Mouse (Mus musculus) hindbrain, embryonic 15.5 days (tissue): ENCODE measurements around the gene Fads3. TPM values are rescaled to one million over a fixed set of nuclear protein-coding genes. Genes with fewer than 3 reads are reported as not detected.

Experiments
- ATAC-seq: fragments of 200-750 bp; cut with Nextera tagmentation; 2 replicates; pipeline ENCODE4 v1.8.0; 2017; ENCODE audit warnings: low read depth, moderate number of reproducible peaks, moderate TSS enrichment; ENCODE audit not compliant: low FRiP score
- H3K27ac ChIP-seq: fragments of 300-500 bp; sonication (generic); replicated peaks from 2 replicates; pipeline ENCODE4 v1.5.1; 2015; ENCODE audit warnings: mild to moderate bottlenecking, inconsistent platforms
- H3K27me3 ChIP-seq: fragments of 300-500 bp; sonication (generic); 2 replicates; pipeline ENCODE4 v1.6.1; 2015; ENCODE audit warnings: control low read depth, inconsistent platforms
- H3K36me3 ChIP-seq: fragments of 300-500 bp; sonication (generic); 2 replicates; pipeline ENCODE4 v1.6.1; 2015; ENCODE audit warnings: control low read depth, inconsistent platforms
- H3K4me1 ChIP-seq: fragments of 300-500 bp; sonication (generic); replicated peaks from 2 replicates; pipeline ENCODE4 v1.6.1; 2015; ENCODE audit warnings: control low read depth, inconsistent platforms
- H3K4me2 ChIP-seq: fragments of 300-500 bp; sonication (generic); 2 replicates; pipeline ENCODE4 v1.6.1; 2015; ENCODE audit warnings: moderate library complexity, mild to moderate bottlenecking, inconsistent platforms
- H3K4me3 ChIP-seq: fragments of 300-500 bp; sonication (generic); 2 replicates; pipeline ENCODE4 v1.5.1; 2015; ENCODE audit warnings: mild to moderate bottlenecking, inconsistent platforms
- H3K9ac ChIP-seq: fragments of 300-500 bp; sonication (generic); 2 replicates; pipeline ENCODE4 v1.6.1; 2015; ENCODE audit warnings: inconsistent platforms
- H3K9me3 ChIP-seq: fragments of 300-500 bp; sonication (generic); 2 replicates; pipeline ENCODE4 v1.6.1; 2016; ENCODE audit warnings: control low read depth, inconsistent platforms
- WGBS: fragments of 180-500 bp; shearing (Covaris S2); methylation state at CpG from one replicate; pipeline ENCODE4 v1.1.7; 2015; 5-methylcytosine and 5-hydroxymethylcytosine counted together
- polyA plus RNA-seq: library from polyadenylated mRNA; unstranded; fragments of >200 nt; fragmentation: Nextera tagmentation; extraction: Ambion mirVana; gene quantifications from 2 replicates; pipeline ENCODE4 v1.2.1, GENCODE M21; 2015

The Fads3 gene
- polyA plus RNA-seq, result 31.4 and 32.8 TPM in 2 replicates

DNA sequence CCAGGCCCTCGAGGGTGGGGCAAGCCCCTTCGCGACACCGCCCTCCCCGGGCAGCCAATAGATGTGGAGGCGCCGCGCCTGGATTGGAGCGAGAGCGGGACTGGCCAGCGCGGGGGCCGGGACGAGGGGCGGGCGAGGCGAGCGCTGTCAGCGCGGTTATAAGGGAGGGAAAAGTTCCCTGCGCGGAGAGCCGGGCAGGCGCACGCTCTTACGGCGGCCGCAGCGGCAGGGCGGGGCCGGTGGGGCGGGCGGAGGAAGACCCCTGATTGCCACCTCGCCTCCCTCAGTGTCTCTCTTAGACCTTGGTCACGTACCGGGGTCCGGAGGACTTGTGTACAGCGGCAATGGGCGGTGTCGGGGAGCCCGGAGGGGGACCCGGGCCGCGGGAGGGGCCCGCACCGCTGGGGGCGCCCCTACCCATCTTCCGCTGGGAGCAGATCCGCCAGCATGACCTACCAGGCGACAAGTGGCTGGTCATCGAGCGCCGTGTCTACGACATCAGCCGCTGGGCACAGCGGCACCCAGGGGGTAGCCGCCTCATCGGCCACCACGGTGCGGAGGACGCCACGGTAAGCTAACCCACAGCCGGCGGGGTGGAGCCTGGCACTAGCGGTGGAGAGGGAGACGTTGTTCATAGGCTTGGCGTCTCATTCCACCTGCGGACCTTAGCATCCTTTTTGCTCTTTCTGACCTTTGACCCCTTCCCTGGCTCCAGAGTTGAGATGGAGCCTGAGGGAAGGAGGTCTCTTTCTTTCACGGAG lies at the start of gene Fads3:
Gene Fads3, plus strand, starts transcription at position 182 of the 761 bp plus-strand sequence.
- Histone ChIP-seq H3K4me1 (peaks cover 36% of the 10 kb centered on the region), H3K4me2 (peak within 1 kb of the TSS; percentile 81), H3K4me3 (peak within 1 kb of the TSS; percentile 66), H3K9me3 (no peaks in the 10 kb centered on the region), H3K27me3 (no peaks in the 10 kb centered on the region), H3K9ac (peak within 1 kb of the TSS; percentile 71), H3K27ac (peak within 1 kb of the TSS; percentile 64), H3K36me3 (no peaks in the 10 kb centered on the region)
- WGBS, result under 1% methylated on average over 47 of the region's 69 CpGs
- peak; percentile 91 for ATAC-seq

GRCm38 (mm10) chr19:9992011-9992958 lies 49.1 kb upstream of the Fads3 start:
- ATAC-seq, result peak; percentile 72
- H3K36me3 ChIP-seq, result no peaks in the 10 kb centered on the region
- peak overlapping the region; percentile 31 for H3K4me3 ChIP-seq
- WGBS, result 50% methylated on average over 26 of the region's 26 CpGs
- peaks cover 8% of the 10 kb centered on the region for H3K4me1 ChIP-seq
- H3K27me3 ChIP-seq, result no peaks in the 10 kb centered on the region
- H3K9me3 ChIP-seq, result no peaks in the 10 kb centered on the region
- peak overlapping the region; percentile 26; the same call in 1 of the 2 replicates for H3K27ac ChIP-seq
- H3K4me2 ChIP-seq, result peak overlapping the region; percentile 57
- H3K9ac ChIP-seq, result 0 out of 2 replicates have a peak overlapping the region, but pooled peaks have one; percentile 24

GRCm38 (mm10) chr19:9993036-9993656 lies 48.2 kb upstream of the Fads3 start:
- ATAC-seq, result peak; percentile 90
- Histone ChIP-seq H3K27ac (peak overlapping the region; percentile 26; the same call in 1 of the 2 replicates), H3K4me2 (peak overlapping the region; percentile 57), H3K4me1 (peaks cover 8% of the 10 kb centered on the region), H3K4me3 (peak overlapping the region; percentile 31), H3K9me3 (no peaks in the 10 kb centered on the region), H3K9ac (peak overlapping the region; percentile 24; the same call in 1 of the 2 replicates), H3K36me3 (no peaks in the 10 kb centered on the region), H3K27me3 (no peaks in the 10 kb centered on the region)
- 8% methylated on average over 17 of the region's 17 CpGs for WGBS

DNA sequence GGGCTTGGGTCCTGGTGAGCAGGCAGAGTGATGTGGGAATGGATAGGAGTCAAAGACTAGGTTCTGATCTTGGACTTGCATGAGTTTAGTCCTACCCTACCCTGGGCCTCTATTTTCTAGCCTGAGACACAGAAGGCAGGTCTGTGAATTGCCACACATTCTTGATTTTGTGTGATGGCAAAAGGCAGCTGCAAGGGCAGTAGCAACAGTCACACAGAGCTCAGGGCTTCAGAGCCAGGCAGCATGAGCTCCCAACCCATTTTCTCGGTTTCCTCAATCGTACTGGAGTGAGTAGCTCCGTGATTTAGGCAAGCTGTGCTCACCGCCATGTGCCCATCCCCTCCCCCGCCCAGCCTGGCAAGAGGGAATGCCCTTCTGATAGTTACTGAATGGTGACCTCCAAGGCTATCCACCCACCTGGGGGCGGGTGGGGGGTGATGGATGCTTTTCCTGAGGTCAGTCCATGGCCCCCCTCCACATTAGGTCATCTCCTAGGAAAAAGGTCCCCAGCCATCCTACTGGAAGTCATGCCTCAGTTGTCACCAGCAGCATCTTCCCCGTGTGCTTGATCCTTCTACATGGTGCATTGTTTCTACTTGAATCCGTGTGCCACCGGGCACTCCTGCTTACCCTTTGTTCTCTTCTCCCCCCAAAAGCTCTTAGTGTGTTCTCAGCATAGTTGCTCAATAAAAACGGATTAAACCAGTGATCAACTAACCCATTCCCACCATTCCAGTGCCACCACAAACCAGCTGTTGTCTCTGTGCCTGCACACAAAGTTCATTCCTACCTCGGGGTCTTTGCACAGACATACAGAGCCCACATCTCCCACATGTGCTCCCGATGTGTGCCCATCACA lies 43.9 kb upstream of the Fads3 start:
- H3K4me2 ChIP-seq, result no peak overlapping the region
- peaks cover 8% of the 10 kb centered on the region for H3K4me1 ChIP-seq
- no peak for ATAC-seq
- no peaks in the 10 kb centered on the region for H3K36me3 ChIP-seq
- WGBS, result 75% methylated on average over 12 of the region's 12 CpGs
- no peak overlapping the region for H3K4me3 ChIP-seq
- H3K9ac ChIP-seq, result no peak overlapping the region
- H3K27ac ChIP-seq, result no peak overlapping the region
- H3K27me3 ChIP-seq, result no peaks in the 10 kb centered on the region
- H3K9me3 ChIP-seq, result no peaks in the 10 kb centered on the region

DNA sequence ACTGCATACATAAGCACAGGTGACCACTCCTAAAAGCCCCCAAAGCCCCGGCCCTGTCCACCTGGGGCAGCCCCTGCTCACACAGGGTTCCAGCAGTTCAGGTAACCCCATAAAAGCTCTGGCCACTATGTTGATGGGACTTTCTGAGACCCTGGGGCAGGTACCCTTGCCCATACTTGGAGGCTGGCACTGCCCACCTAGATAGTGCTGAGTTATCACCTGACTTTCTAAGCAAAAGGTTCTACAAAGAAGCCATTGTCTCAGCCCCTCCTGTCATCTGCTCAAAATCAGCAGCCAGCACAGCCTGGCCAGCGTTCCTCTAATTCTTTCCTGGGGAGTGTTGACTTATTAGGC lies 43.3 kb upstream of the Fads3 start:
- Histone ChIP-seq H3K9me3 (no peaks in the 10 kb centered on the region), H3K4me3 (no peak overlapping the region), H3K4me1 (peaks cover 2% of the 10 kb centered on the region), H3K9ac (no peak overlapping the region), H3K36me3 (no peaks in the 10 kb centered on the region), H3K27me3 (no peaks in the 10 kb centered on the region), H3K4me2 (no peak overlapping the region), H3K27ac (no peak overlapping the region)
- no peak for ATAC-seq
- WGBS, result 83% methylated on average over 2 of the region's 2 CpGs

DNA sequence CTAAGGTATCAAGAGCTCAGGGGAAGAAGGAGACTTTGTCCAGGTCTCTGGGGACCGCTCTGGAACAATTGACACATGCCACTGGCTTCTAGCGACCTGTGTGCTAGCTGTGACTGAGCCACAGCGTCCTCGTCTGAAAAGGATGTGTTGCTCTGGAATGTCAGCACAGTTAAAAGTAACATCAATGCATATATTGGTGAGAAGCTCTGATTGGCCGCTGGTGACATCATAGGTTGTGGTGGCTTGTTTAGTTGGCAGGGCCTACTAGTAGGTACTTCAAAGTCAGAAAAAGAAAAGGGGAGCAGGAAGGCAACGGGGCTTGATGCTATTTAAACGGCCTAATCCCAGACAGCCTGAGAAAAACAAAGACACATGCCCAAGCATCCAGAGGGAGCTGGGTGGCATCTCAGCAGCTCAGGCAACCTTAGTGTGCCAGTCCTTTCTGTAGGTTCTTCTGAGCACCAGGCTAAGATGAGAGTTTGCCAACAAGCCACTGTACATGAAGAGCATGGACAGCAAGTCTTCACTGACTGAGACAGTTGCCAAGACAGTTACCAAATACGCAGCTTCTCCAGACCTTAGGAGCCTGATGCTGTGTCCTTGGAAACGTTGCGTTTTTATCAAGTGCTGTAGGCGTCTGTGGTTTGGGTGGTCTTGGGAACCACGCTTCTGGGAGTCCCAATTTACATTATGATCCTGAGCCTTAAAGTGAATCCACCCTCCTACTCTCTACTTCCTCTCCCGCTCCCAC lies 42.5 kb upstream of the Fads3 start:
- H3K36me3 ChIP-seq, result no peaks in the 10 kb centered on the region
- 71% methylated on average over 13 of the region's 13 CpGs for WGBS

DNA sequence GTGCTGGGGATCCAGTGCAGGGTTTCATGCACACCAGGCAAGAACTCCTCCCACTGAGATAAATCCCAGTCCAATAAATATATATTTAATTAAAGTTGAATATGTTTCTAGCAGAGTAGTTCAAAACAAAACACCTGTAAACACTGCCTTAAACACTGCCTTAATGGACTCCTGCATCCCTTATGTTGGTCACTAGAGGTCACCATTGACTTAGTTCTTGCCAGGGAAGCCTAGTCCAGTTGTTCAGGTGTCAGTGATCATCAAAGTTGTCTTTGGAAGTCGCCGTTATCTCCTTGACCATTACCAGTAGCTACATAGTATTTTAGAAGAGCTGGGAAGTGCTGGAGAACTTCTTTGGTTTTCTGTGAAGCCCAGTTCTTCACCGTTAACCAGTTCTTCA lies 41.0 kb upstream of the Fads3 start:
- no peak overlapping the region for H3K4me3 ChIP-seq
- H3K9ac ChIP-seq, result no peak overlapping the region
- H3K27me3 ChIP-seq, result no peaks in the 10 kb centered on the region
- no peak overlapping the region for H3K4me2 ChIP-seq
- peak; percentile 62; the same call in 1 of the 2 replicates for ATAC-seq
- no peak overlapping the region for H3K27ac ChIP-seq
- no peaks in the 10 kb centered on the region for H3K36me3 ChIP-seq
- 26% methylated on average over 3 of the region's 3 CpGs for WGBS
- no peaks in the 10 kb centered on the region for H3K9me3 ChIP-seq
- no peaks in the 10 kb centered on the region for H3K4me1 ChIP-seq

More for the DNA sequence above, 42.5 kb upstream of the Fads3 start:
- Histone ChIP-seq H3K9me3 (no peaks in the 10 kb centered on the region), H3K27ac (no peak overlapping the region), H3K9ac (no peak overlapping the region), H3K27me3 (no peaks in the 10 kb centered on the region), H3K4me1 (no peaks in the 10 kb centered on the region), H3K4me2 (no peak overlapping the region), H3K4me3 (no peak overlapping the region)
- no peak for ATAC-seq

DNA sequence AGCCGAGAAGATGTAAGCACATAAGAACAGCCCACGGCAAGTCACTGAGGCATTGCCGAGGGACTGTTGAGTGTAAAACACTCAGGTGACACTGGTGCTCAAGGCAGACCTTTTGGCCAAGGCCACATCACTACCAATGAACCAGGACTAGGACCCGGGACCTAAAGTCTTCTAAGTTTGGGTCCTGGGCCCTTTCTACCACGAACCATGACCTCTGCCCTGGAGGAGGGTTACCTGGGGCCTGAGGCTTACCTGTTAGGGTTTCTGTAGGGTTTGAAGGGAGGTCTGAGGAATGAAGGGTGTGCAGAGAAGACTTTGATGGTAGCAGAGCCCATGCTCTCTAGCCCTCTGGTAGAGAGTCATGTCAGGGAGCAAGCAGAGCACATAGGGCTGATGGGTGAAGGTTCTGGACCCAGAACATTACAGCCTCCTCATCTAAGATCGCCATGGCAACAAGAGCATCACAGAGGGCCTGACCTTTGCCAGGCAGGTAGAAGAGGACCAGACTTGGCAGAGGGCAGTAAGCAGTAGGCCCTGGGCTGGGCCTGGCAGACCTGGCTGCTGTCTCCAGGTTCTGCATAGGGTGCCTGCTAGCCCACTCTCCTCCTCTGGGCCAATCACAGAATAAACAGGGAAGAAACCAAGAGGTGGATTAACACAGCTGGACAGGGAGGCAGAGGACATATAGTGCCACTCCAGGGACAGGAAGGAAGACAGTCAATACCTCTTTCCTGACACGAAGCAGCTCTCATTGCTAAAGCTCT lies 40.0 kb upstream of the Fads3 start, which contains the start of the genes Best1 and Rab3il1:
Gene Best1, minus strand, starts transcription at position 428 of the 764 bp plus-strand sequence.
Gene Rab3il1, plus strand, starts transcription at position 464 of the 764 bp plus-strand sequence.
- no peak for ATAC-seq
- H3K27me3 ChIP-seq, result no peaks in the 10 kb centered on the region
- 81% methylated on average over 7 of the region's 7 CpGs for WGBS
- no peak within 1 kb of the TSS for H3K9ac ChIP-seq
- no peak within 1 kb of the TSS for H3K4me3 ChIP-seq
- H3K27ac ChIP-seq, result no peak within 1 kb of the TSS
- no peaks in the 10 kb centered on the region for H3K36me3 ChIP-seq
- H3K4me2 ChIP-seq, result no peak within 1 kb of the TSS
- H3K4me1 ChIP-seq, result no peaks in the 10 kb centered on the region
- H3K9me3 ChIP-seq, result no peaks in the 10 kb centered on the region

DNA sequence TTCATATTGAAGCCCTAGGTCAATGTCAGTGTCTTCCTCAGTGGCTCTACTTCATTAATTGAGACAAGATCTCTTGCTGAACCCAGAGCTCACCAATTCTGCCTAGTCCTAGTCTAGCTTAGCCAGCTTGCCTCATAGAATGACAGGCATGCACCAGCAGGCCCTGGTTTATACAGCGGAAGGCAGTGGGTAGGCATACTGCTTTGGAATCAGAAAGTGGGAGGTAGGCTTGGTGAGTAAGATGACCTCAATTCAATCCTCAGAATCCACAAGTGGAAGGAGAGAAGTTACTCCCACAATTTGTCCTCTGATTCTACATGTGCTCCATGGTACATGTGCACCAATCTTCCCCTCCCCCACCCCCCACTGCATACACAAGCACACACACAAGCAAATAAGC lies 37.7 kb upstream of the Fads3 start:
- H3K4me3 ChIP-seq, result no peak overlapping the region
- H3K27me3 ChIP-seq, result no peaks in the 10 kb centered on the region
- no peak overlapping the region for H3K9ac ChIP-seq
- no peak overlapping the region for H3K4me2 ChIP-seq
- no peaks in the 10 kb centered on the region for H3K9me3 ChIP-seq
- no peak overlapping the region for H3K27ac ChIP-seq
- no peaks in the 10 kb centered on the region for H3K4me1 ChIP-seq
- no peaks in the 10 kb centered on the region for H3K36me3 ChIP-seq
- WGBS, result 100% methylated on average over 1 of the region's 1 CpGs
- ATAC-seq, result no peak

DNA sequence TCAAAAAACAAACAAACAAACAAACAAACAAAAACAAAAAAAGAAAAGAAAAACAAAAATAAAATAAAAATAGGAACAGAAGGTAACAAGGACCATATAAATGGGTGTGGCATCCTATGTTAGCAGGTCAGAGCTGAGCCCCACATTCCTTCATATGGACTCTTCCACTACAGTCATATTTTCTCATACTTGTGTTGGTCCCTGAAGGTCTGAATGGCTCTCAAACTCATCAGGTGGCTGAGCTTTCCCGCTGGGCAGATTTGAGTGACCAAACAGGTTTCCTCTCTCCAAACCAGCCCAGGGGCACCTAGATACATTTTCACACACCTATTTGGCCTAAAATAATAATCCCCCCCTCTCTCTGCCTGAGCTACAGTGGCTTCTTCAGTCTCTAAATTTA lies 30.0 kb upstream of the Fads3 start:
- H3K9ac ChIP-seq, result no peak overlapping the region
- no peaks in the 10 kb centered on the region for H3K9me3 ChIP-seq
- no peak overlapping the region for H3K4me2 ChIP-seq
- H3K36me3 ChIP-seq, result no peaks in the 10 kb centered on the region
- H3K27me3 ChIP-seq, result no peaks in the 10 kb centered on the region
- no peak for ATAC-seq
- H3K4me1 ChIP-seq, result no peaks in the 10 kb centered on the region
- no peak overlapping the region for H3K27ac ChIP-seq
- H3K4me3 ChIP-seq, result no peak overlapping the region
- WGBS, result 79% methylated on average over 1 of the region's 1 CpGs
